Mouse (Mus musculus) adrenal gland, postnatal 25 days (tissue): ENCODE measurements at regions not wholly inside any gene's neighbourhood (a gene's known extent, or its start where the extent isn't known, plus 50 kb on each side); places are given as distances from the start of the nearest gene placed in this dataset.
A peak's percentile ranks its signal among the peaks of the same experiment; 100 is the strongest.

Experiments
- DNase-seq: peaks from one replicate; pipeline ENCODE4 v3.0.0; 2021; ENCODE audit warnings: mixed read lengths

DNA sequence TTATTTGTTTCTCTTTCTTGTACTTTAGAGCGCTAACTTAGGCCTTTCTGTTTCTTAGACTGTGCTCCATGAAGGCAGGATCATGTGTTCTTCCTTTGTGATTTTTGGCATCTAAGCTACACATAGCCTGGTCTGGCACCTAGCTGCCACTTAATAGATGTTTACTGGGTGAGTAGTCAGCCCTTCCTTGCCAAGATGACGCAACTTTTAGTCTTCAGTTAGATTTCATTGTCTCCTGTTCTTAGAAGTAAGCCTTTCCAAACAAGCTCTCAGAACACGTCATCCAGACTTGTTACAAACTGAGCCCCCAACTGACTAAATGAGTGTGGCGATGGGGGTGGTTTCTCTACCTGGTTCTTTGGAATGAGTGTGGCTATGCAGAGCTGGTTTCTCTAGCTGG lies 85.4 kb upstream of the Rapgef5 start:
- DNase-seq: no peak

- DNase-seq: no peak
Measured at GRCm38 (mm10) chr12:117432788-117433187, 83.5 kb upstream of the Rapgef5 start.

GRCm38 (mm10) chr12:117437011-117437410 lies 79.3 kb upstream of the Rapgef5 start:
- no peak for DNase-seq

- DNase-seq: no peak
Measured at GRCm38 (mm10) chr12:117439015-117439605, 77.2 kb upstream of the Rapgef5 start.

GRCm38 (mm10) chr12:117444247-117444989 lies 71.9 kb upstream of the Rapgef5 start:
- DNase-seq: no peak

GRCm38 (mm10) chr12:117447223-117447622 lies 69.1 kb upstream of the Rapgef5 start:
- DNase-seq: no peak

GRCm38 (mm10) chr12:117447843-117448728 lies 68.2 kb upstream of the Rapgef5 start:
- DNase-seq: no peak

GRCm38 (mm10) chr12:117449080-117449479 lies 67.2 kb upstream of the Rapgef5 start:
- no peak for DNase-seq

- no peak for DNase-seq
Measured at GRCm38 (mm10) chr12:117450106-117450505, 66.2 kb upstream of the Rapgef5 start.

GRCm38 (mm10) chr12:117450871-117451270 lies 65.4 kb upstream of the Rapgef5 start:
- DNase-seq: no peak

DNA sequence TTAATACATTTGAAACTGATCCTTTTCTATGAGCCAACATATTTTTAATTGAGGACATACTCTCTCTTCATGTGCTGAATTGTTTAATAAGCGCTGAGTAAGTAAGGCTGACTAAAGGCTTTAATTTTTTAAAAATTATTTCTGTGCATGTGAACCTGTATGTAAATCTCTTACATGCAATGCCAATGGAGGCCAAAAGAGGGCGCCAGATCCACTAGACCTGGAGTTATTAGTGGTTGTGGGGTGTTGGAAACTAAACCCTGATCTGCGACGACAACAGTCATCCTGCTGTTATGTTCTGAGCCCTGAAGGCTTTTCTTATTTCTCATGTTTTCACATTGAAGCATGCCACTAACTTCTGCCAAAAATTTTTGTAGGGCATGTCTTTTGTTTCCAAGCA lies 64.8 kb upstream of the Rapgef5 start:
- DNase-seq: no peak

GRCm38 (mm10) chr12:117455800-117456199 lies 60.5 kb upstream of the Rapgef5 start:
- no peak for DNase-seq

DNA sequence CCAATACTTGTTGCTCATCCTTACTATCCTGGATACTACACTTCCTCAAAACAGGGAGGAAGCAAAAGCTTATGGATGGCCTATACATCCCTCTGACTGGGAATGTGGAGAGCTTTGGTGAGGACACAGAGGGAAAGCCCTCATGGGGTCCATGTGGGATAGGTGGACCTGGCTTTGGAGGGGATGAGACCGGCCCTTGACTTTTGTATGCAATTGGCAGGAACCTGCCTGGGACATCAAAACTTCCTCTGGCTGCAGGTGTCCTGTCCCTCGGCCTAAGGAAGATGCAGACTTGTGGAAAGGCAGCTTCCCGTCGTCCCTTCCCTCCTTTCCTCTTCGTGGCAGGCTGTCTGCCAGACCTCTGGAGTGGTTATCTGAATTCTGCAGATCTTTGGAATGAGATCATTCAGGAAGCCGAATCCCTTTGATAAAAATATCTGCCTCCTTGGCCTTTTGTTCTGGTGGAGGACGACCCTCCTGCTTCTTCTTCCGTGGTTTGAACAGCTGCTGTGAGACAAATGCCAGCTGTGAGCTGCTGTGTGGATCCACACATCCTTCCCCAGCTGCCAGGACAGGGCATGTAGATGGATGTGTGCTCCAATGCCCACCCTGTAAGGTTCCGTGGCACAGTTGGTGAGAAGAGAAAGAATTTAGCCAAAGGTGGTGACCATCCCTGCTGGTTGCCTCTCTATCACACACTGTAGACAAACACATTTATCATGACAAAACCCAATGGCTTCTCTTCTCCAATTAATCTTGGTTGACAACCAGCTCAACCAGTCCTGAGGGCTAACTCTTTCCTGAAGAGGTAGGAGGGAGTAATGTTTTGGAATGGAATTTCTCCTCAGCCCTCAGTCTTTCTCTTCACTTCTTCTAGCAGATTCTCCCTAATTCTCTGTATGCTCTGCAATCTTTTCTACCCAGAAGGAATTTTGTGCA lies 57.9 kb upstream of the Rapgef5 start:
- peak; percentile 23 for DNase-seq

DNA sequence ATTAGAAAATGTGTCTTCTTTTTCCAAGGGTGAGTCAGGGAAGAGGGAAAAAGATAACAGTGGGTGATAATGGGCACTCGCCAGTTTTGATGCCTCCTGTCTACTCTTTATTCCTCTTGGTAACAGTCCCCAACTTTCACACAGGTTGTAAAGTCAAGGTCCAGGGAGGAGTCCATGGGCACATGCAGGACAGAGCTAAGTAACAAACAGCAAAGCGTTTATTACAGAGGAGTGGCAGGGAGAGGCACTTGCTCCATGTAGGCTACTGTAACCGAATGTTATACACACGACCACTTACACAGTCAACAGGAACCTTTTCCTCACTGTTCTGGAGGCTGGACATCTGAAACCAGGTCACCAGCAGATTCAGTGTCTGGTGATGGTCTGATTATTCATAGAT lies 56.7 kb upstream of the Rapgef5 start:
- DNase-seq: no peak

GRCm38 (mm10) chr12:117465206-117465605 lies 51.1 kb upstream of the Rapgef5 start:
- DNase-seq: no peak

GRCm38 (mm10) chr12:117465998-117466397 lies 50.3 kb upstream of the Rapgef5 start:
- no peak for DNase-seq
